Mouse (Mus musculus): ENCODE data around the gene Bak1.

GRCm38 (mm10) chr17:27073126-27073525, 44.3 kb upstream of the Bak1 start:
- TF ChIP-seq CTCF (IDR thresholded peaks at IDR 0.05; ENCODE audit: low read depth) (no peak), EP300 (optimal IDR thresholded peaks at IDR 0.05) (no peak)
